Mouse (Mus musculus): ENCODE results near the gene Tenm4.

GRCm38 (mm10) chr7:96532804-96533400, 361.9 kb downstream of the Tenm4 start:
- TF ChIP-seq TAL1 (conservative IDR thresholded peaks at IDR 0.05; ENCODE audit: low read depth, low read length) (no peak), CTCF (IDR thresholded peaks at IDR 0.05; ENCODE audit: low read depth, low read length) (no peak), GATA1 (IDR thresholded peaks at IDR 0.05; ENCODE audit: borderline replicate concordance, low read length) (no peak), GATA2 (IDR thresholded peaks at IDR 0.05; ENCODE audit: borderline replicate concordance, low read depth, low read length) (no peak)

Data from G1E (cell line).